Mouse (Mus musculus) liver, adult (tissue): ENCODE data around the gene Kcna3.

Experiments used
- GATA4 ChIP-seq: IDR thresholded peaks from 2 replicates; pipeline ENCODE4 v1.6.1; 2014; ENCODE audit warnings: mild to moderate bottlenecking, low read length; ENCODE audit not compliant: insufficient replicate concordance

Gene Kcna3

GRCm38 (mm10) chr3:107035521-107036457 lies at the start of gene Kcna3:
Kcna3 (plus strand) TSS chr3:107036169.
- no peak for TF ChIP-seq GATA4

- TF ChIP-seq GATA4, result no peak
Measured at GRCm38 (mm10) chr3:106991334-106991733, 44.6 kb upstream of the Kcna3 start.

GRCm38 (mm10) chr3:106995347-106995746 lies 40.6 kb upstream of the Kcna3 start:
- no peak for TF ChIP-seq GATA4

- no peak for TF ChIP-seq GATA4
Measured at GRCm38 (mm10) chr3:106996186-106996585, 39.8 kb upstream of the Kcna3 start.

- no peak for TF ChIP-seq GATA4
Measured at GRCm38 (mm10) chr3:106998370-106998769, 37.6 kb upstream of the Kcna3 start.

- TF ChIP-seq GATA4, result no peak
Measured at GRCm38 (mm10) chr3:107000165-107000564, 35.8 kb upstream of the Kcna3 start.

- TF ChIP-seq GATA4, result no peak
Measured at GRCm38 (mm10) chr3:107002249-107003123, 33.5 kb upstream of the Kcna3 start.

GRCm38 (mm10) chr3:107009329-107010076 lies 26.5 kb upstream of the Kcna3 start:
- TF ChIP-seq GATA4, result no peak

- no peak for TF ChIP-seq GATA4
Measured at GRCm38 (mm10) chr3:107018286-107018685, 17.7 kb upstream of the Kcna3 start.

GRCm38 (mm10) chr3:107031547-107031946 lies 4.4 kb upstream of the Kcna3 start:
- no peak for TF ChIP-seq GATA4

- no peak for TF ChIP-seq GATA4
Measured at GRCm38 (mm10) chr3:107034776-107035175, 1.2 kb upstream of the Kcna3 start.

GRCm38 (mm10) chr3:107036458-107037039 lies 580 bp downstream of the Kcna3 start:
- TF ChIP-seq GATA4, result no peak

- no peak for TF ChIP-seq GATA4
Measured at GRCm38 (mm10) chr3:107037105-107037504, 1.1 kb downstream of the Kcna3 start.

- TF ChIP-seq GATA4, result no peak
Measured at GRCm38 (mm10) chr3:107037536-107038155, 1.7 kb downstream of the Kcna3 start.
